Mouse (Mus musculus): ENCODE measurements at regions not wholly inside any gene's neighbourhood (a gene's known extent, or its start where the extent isn't known, plus 50 kb on each side); places are given as distances from the start of the nearest gene placed in this dataset.

DNA sequence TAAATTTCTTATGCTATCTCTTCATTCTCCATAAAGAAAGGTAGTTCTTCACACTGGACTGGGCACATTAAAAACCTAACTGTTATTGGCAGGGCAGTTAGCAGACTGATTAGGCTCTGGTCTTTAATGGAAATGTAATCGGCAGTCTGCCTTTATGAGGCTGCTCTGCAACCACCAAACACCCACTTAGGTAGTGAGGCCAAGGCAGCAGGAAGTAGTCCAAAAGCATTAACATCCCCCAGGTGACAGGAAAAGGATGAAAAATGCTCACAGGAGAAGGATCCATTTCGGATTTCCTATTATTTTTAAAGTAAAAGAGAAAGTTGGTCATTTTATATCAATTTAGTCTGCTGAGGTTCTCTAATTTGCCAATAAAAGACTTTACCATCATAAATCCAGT, 528.9 kb upstream of the Dppa4 start:
- intact Hi-C loops (cut with DNase I) = no loop called here

GRCm38 (mm10) chr16:47758296-47758695, 525.2 kb upstream of the Dppa4 start:
- intact Hi-C loops (cut with DNase I) = no loop called here

GRCm38 (mm10) chr16:47765742-47766141, 517.8 kb upstream of the Dppa4 start:
- intact Hi-C loops (cut with DNase I) = loop anchor here (5.0 kb wide), 1 partner anchor 1278 kb away; no protein-coding TSS in a partner anchor

DNA sequence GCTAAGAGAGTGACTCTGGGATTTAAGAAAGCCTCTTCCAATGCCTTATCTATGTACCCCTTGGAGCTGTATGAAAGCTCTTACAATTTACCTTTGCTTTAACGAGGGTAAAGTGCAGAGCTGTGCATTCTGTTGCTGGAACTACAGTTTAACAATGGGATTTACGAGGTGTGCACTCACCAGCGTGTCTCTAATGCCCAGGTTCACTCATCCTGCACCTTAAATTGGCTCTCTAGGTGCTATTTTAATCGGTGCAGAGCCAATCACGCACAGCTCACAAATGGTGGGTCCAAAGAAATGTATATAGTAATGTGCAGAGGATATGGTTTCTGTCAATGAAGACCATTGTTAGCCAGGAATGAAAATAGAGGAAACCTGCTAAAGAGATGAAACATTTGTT, 495.0 kb upstream of the Dppa4 start:
- intact Hi-C loops (cut with DNase I) = no loop called here

- intact Hi-C loops (cut with DNase I) = no loop called here
Measured at GRCm38 (mm10) chr16:47790666-47791065, 492.9 kb upstream of the Dppa4 start.

GRCm38 (mm10) chr16:47791456-47791855, 492.1 kb upstream of the Dppa4 start:
- intact Hi-C loops (cut with DNase I) = no loop called here

- intact Hi-C loops (cut with DNase I) = no loop called here
Measured at GRCm38 (mm10) chr16:47798838-47799237, 484.7 kb upstream of the Dppa4 start.

GRCm38 (mm10) chr16:47843169-47843568, 440.4 kb upstream of the Dppa4 start:
- intact Hi-C loops (cut with DNase I) = no loop called here

GRCm38 (mm10) chr16:47851631-47852030, 431.9 kb upstream of the Dppa4 start:
- intact Hi-C loops (cut with DNase I) = no loop called here

- intact Hi-C loops (cut with DNase I) = no loop called here
Measured at GRCm38 (mm10) chr16:47859840-47860239, 423.7 kb upstream of the Dppa4 start.

- intact Hi-C loops (cut with DNase I) = no loop called here
Measured at GRCm38 (mm10) chr16:47875258-47875657, 408.3 kb upstream of the Dppa4 start.

DNA sequence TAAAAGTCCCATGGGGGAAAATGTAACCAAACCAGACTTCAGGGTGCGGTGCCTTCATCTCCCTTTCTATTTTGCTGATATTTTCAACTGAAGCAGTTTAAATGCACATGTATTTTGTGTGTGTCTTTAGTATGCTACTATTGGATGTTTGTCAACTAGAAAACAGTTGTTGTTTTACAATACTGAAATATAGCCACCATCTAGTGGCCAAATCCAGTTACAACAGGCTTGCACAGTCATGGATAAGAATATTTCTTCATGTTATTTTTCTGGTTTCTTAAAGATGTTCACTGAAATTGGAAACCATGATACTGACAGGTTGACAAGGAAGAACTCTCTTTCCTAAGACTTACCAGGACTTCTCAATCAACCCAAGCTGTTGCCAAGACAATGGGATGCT, 400.1 kb upstream of the Dppa4 start:
- intact Hi-C loops (cut with DNase I) = no loop called here

GRCm38 (mm10) chr16:47887019-47887418, 396.5 kb upstream of the Dppa4 start:
- intact Hi-C loops (cut with DNase I) = no loop called here

- intact Hi-C loops (cut with DNase I) = no loop called here
Measured at GRCm38 (mm10) chr16:47900785-47901184, 382.7 kb upstream of the Dppa4 start.

- intact Hi-C loops (cut with DNase I) = no loop called here
Measured at GRCm38 (mm10) chr16:47938000-47938399, 345.5 kb upstream of the Dppa4 start.

Measured in adrenal gland (tissue).